In genomic region chr13:44546289-44546688, GRCm38 (mm10) we compare ENCODE assay signal across 27 mouse cellular contexts.
"Had no signal": no experiment of that assay in that cellular context is flagged by ENCODE, and none has a peak within 500 bp of the region (broad histone marks: within the 10 kb centered on the region; RNA-seq: fewer than 3 reads in every experiment).

No protein-coding gene starts in this region.

- H3K4me1 ChIP-seq: embryonic facial prominence, embryonic 12.5 days; forebrain, embryonic 12.5 days; forebrain, embryonic 15.5 days had no signal

- H3K27ac ChIP-seq: embryonic facial prominence, embryonic 10.5 days; embryonic facial prominence, embryonic 12.5 days; embryonic facial prominence, embryonic 13.5 days; embryonic facial prominence, embryonic 15.5 days; forebrain, embryonic 10.5 days; forebrain, embryonic 12.5 days; forebrain, embryonic 13.5 days; forebrain, embryonic 15.5 days; gastrocnemius, adult 2 months; heart, adult 2 months had no signal

- ATAC-seq: forebrain, embryonic 13.5 days; forebrain, embryonic 14.5 days; forebrain, embryonic 15.5 days; forebrain, embryonic 16.5 days; forebrain, postnatal 0 days had no signal

- H3K36me3 ChIP-seq: embryonic facial prominence, embryonic 10.5 days; embryonic facial prominence, embryonic 12.5 days; embryonic facial prominence, embryonic 13.5 days; embryonic facial prominence, embryonic 15.5 days; forebrain, embryonic 10.5 days; forebrain, embryonic 12.5 days; forebrain, embryonic 15.5 days had no signal

- H3K4me2 ChIP-seq: embryonic facial prominence, embryonic 12.5 days; embryonic facial prominence, embryonic 13.5 days; embryonic facial prominence, embryonic 15.5 days; forebrain, embryonic 12.5 days; forebrain, embryonic 13.5 days; forebrain, embryonic 15.5 days had no signal

- H3K27me3 ChIP-seq: embryonic facial prominence, embryonic 12.5 days; embryonic facial prominence, embryonic 13.5 days; embryonic facial prominence, embryonic 15.5 days; forebrain, embryonic 12.5 days; forebrain, embryonic 13.5 days; forebrain, embryonic 15.5 days had no signal

- H3K4me3 ChIP-seq: embryonic facial prominence, embryonic 10.5 days; embryonic facial prominence, embryonic 12.5 days; embryonic facial prominence, embryonic 13.5 days; embryonic facial prominence, embryonic 15.5 days; erythroblast, embryonic 14.5 days; forebrain, embryonic 10.5 days; forebrain, embryonic 12.5 days; forebrain, embryonic 13.5 days; forebrain, embryonic 15.5 days; gastrocnemius, adult 2 months; heart, adult 2 months had no signal

- H3K9ac ChIP-seq: embryonic facial prominence, embryonic 12.5 days; embryonic facial prominence, embryonic 13.5 days; embryonic facial prominence, embryonic 15.5 days; forebrain, embryonic 12.5 days; forebrain, embryonic 13.5 days; forebrain, embryonic 15.5 days; forebrain, postnatal 0 days had no signal

- DNase-seq: cerebellum, adult 9-10 months; cerebellum, adult 9-11 months; cerebellum, postnatal 10 days; cerebellum, postnatal 14 days; cerebellum, postnatal 25 days; cerebellum, postnatal 36 days; embryo, embryonic 11 days; forebrain, postnatal 0 days; gastrocnemius, adult 2 months; gastrocnemius, postnatal 10 days; gastrocnemius, postnatal 14 days; gastrocnemius, postnatal 25 days; gastrocnemius, postnatal 36 days; heart, adult 11 months; heart, adult 18-20 months; heart, adult 2 months had no signal

- H3K9me3 ChIP-seq: embryonic facial prominence, embryonic 10.5 days; embryonic facial prominence, embryonic 13.5 days; embryonic facial prominence, embryonic 15.5 days; forebrain, embryonic 10.5 days; forebrain, embryonic 12.5 days; forebrain, embryonic 13.5 days; forebrain, embryonic 15.5 days had no signal
